Mouse (Mus musculus) neural tube, embryonic 12.5 days (tissue): ENCODE measurements at regions not wholly inside any gene's neighbourhood (a gene's known extent, or its start where the extent isn't known, plus 50 kb on each side); places are given as distances from the start of the nearest gene placed in this dataset.

Source experiments
- ATAC-seq: fragments of 200-750 bp; cut with Nextera tagmentation; 2 replicates; pipeline ENCODE4 v1.8.0; 2017; ENCODE audit warnings: low read depth, mild to moderate bottlenecking, moderate TSS enrichment, moderate library complexity; ENCODE audit not compliant: low FRiP score
- H3K27ac ChIP-seq: fragments of 300-500 bp; sonication (generic); 2 replicates; pipeline ENCODE4 v1.5.1; 2016
- H3K27me3 ChIP-seq: fragments of 300-500 bp; sonication (generic); replicated peaks from 2 replicates; pipeline ENCODE4 v1.6.1; 2016; ENCODE audit warnings: mild to moderate bottlenecking
- H3K36me3 ChIP-seq: fragments of 300-500 bp; sonication (generic); 2 replicates; pipeline ENCODE4 v1.6.1; 2016; ENCODE audit warnings: mild to moderate bottlenecking
- H3K4me1 ChIP-seq: fragments of 300-500 bp; sonication (generic); 2 replicates; pipeline ENCODE4 v1.6.1; 2016
- H3K4me2 ChIP-seq: fragments of 300-500 bp; sonication (generic); replicated peaks from 2 replicates; pipeline ENCODE4 v1.6.1; 2016; ENCODE audit warnings: mild to moderate bottlenecking
- H3K4me3 ChIP-seq: fragments of 300-500 bp; sonication (generic); 2 replicates; pipeline ENCODE4 v1.5.1; 2016
- H3K9ac ChIP-seq: fragments of 300-500 bp; sonication (generic); 2 replicates; pipeline ENCODE4 v1.6.1; 2016; ENCODE audit warnings: mild to moderate bottlenecking
- H3K9me3 ChIP-seq: fragments of 300-500 bp; sonication (generic); 2 replicates; pipeline ENCODE4 v1.6.1; 2016; ENCODE audit warnings: mild to moderate bottlenecking
- WGBS: fragments of 180-500 bp; shearing (Covaris S2); methylation state at CpG from one replicate; pipeline ENCODE4 v1.1.7; 2016; 5-methylcytosine and 5-hydroxymethylcytosine counted together

GRCm38 (mm10) chr12:119070446-119070845 is 104.2 kb upstream of the Abcb5 start:
- no peak overlapping the region for H3K27ac ChIP-seq
- no peak for ATAC-seq
- no peak overlapping the region for H3K9ac ChIP-seq
- no peaks in the 10 kb centered on the region for H3K4me1 ChIP-seq
- no peaks in the 10 kb centered on the region for H3K36me3 ChIP-seq
- H3K9me3 ChIP-seq = no peaks in the 10 kb centered on the region
- no peaks in the 10 kb centered on the region for H3K27me3 ChIP-seq
- H3K4me3 ChIP-seq = no peak overlapping the region
- 36% methylated on average over 1 of the region's 1 CpGs for WGBS
- H3K4me2 ChIP-seq = no peak overlapping the region

GRCm38 (mm10) chr12:119069747-119070146 is 103.5 kb upstream of the Abcb5 start:
- Histone ChIP-seq H3K4me2 (no peak overlapping the region), H3K4me3 (no peak overlapping the region), H3K27ac (no peak overlapping the region), H3K9me3 (no peaks in the 10 kb centered on the region), H3K36me3 (no peaks in the 10 kb centered on the region), H3K27me3 (no peaks in the 10 kb centered on the region), H3K9ac (no peak overlapping the region), H3K4me1 (no peaks in the 10 kb centered on the region)
- no peak for ATAC-seq
- 78% methylated on average over 3 of the region's 3 CpGs for WGBS

GRCm38 (mm10) chr12:119068079-119068478 is 101.9 kb upstream of the Abcb5 start:
- no peaks in the 10 kb centered on the region for H3K9me3 ChIP-seq
- no peaks in the 10 kb centered on the region for H3K27me3 ChIP-seq
- H3K27ac ChIP-seq = no peak overlapping the region
- no peak overlapping the region for H3K4me3 ChIP-seq
- no peak for ATAC-seq
- WGBS = 98% methylated on average over 2 of the region's 2 CpGs
- no peaks in the 10 kb centered on the region for H3K36me3 ChIP-seq
- no peak overlapping the region for H3K4me2 ChIP-seq
- no peak overlapping the region for H3K9ac ChIP-seq
- no peaks in the 10 kb centered on the region for H3K4me1 ChIP-seq

- Histone ChIP-seq H3K27me3 (no peaks in the 10 kb centered on the region), H3K9me3 (no peaks in the 10 kb centered on the region), H3K4me2 (no peak overlapping the region), H3K27ac (no peak overlapping the region), H3K4me3 (no peak overlapping the region), H3K36me3 (no peaks in the 10 kb centered on the region), H3K9ac (no peak overlapping the region), H3K4me1 (no peaks in the 10 kb centered on the region)
- 78% methylated on average over 2 of the region's 2 CpGs for WGBS
- no peak for ATAC-seq
Measured at GRCm38 (mm10) chr12:119062931-119063330, 96.7 kb upstream of the Abcb5 start.

GRCm38 (mm10) chr12:119062490-119062889 is 96.3 kb upstream of the Abcb5 start:
- no peak for ATAC-seq
- no peaks in the 10 kb centered on the region for H3K9me3 ChIP-seq
- no peaks in the 10 kb centered on the region for H3K36me3 ChIP-seq
- H3K4me1 ChIP-seq = no peaks in the 10 kb centered on the region
- no peak overlapping the region for H3K4me3 ChIP-seq
- H3K27ac ChIP-seq = no peak overlapping the region
- H3K4me2 ChIP-seq = no peak overlapping the region
- no peaks in the 10 kb centered on the region for H3K27me3 ChIP-seq
- no peak overlapping the region for H3K9ac ChIP-seq

- H3K4me2 ChIP-seq = no peak overlapping the region
- H3K9ac ChIP-seq = no peak overlapping the region
- no peaks in the 10 kb centered on the region for H3K27me3 ChIP-seq
- H3K36me3 ChIP-seq = no peaks in the 10 kb centered on the region
- no peaks in the 10 kb centered on the region for H3K4me1 ChIP-seq
- H3K27ac ChIP-seq = no peak overlapping the region
- ATAC-seq = no peak
- 36% methylated on average over 3 of the region's 3 CpGs for WGBS
- H3K9me3 ChIP-seq = no peaks in the 10 kb centered on the region
- no peak overlapping the region for H3K4me3 ChIP-seq
Measured at GRCm38 (mm10) chr12:119054560-119054959, 88.3 kb upstream of the Abcb5 start.

- 65% methylated on average over 2 of the region's 2 CpGs for WGBS
- Histone ChIP-seq H3K4me3 (no peak overlapping the region), H3K4me2 (no peak overlapping the region), H3K4me1 (no peaks in the 10 kb centered on the region), H3K36me3 (no peaks in the 10 kb centered on the region), H3K27me3 (no peaks in the 10 kb centered on the region), H3K9ac (no peak overlapping the region), H3K27ac (no peak overlapping the region), H3K9me3 (no peaks in the 10 kb centered on the region)
- 0 out of 2 replicates have a peak, but pooled peaks have one; percentile 50 for ATAC-seq
Measured at GRCm38 (mm10) chr12:119051692-119052379, 85.6 kb upstream of the Abcb5 start.

- Histone ChIP-seq H3K9me3 (no peaks in the 10 kb centered on the region), H3K27ac (no peak overlapping the region), H3K9ac (no peak overlapping the region), H3K27me3 (no peaks in the 10 kb centered on the region), H3K4me2 (no peak overlapping the region), H3K4me1 (no peaks in the 10 kb centered on the region), H3K4me3 (no peak overlapping the region), H3K36me3 (no peaks in the 10 kb centered on the region)
- 95% methylated on average over 3 of the region's 3 CpGs for WGBS
- ATAC-seq = no peak
Measured at GRCm38 (mm10) chr12:119038306-119038705, 72.1 kb upstream of the Abcb5 start.

- ATAC-seq = no peak
- no peaks in the 10 kb centered on the region for H3K36me3 ChIP-seq
- H3K4me3 ChIP-seq = no peak overlapping the region
- no peak overlapping the region for H3K27ac ChIP-seq
- H3K9me3 ChIP-seq = no peaks in the 10 kb centered on the region
- no peaks in the 10 kb centered on the region for H3K27me3 ChIP-seq
- no peaks in the 10 kb centered on the region for H3K4me1 ChIP-seq
- no peak overlapping the region for H3K9ac ChIP-seq
- 68% methylated on average over 4 of the region's 4 CpGs for WGBS
- no peak overlapping the region for H3K4me2 ChIP-seq
Measured at GRCm38 (mm10) chr12:119034828-119035227, 68.6 kb upstream of the Abcb5 start.

GRCm38 (mm10) chr12:119028711-119029110 is 62.5 kb upstream of the Abcb5 start:
- no peak overlapping the region for H3K27ac ChIP-seq
- no peaks in the 10 kb centered on the region for H3K4me1 ChIP-seq
- no peak for ATAC-seq
- no peaks in the 10 kb centered on the region for H3K27me3 ChIP-seq
- no peaks in the 10 kb centered on the region for H3K9me3 ChIP-seq
- no peak overlapping the region for H3K9ac ChIP-seq
- no peaks in the 10 kb centered on the region for H3K36me3 ChIP-seq
- H3K4me3 ChIP-seq = no peak overlapping the region
- no peak overlapping the region for H3K4me2 ChIP-seq
- WGBS = 65% methylated on average over 2 of the region's 2 CpGs

- Histone ChIP-seq H3K27me3 (no peaks in the 10 kb centered on the region), H3K36me3 (no peaks in the 10 kb centered on the region), H3K9ac (no peak overlapping the region), H3K9me3 (no peaks in the 10 kb centered on the region), H3K4me1 (no peaks in the 10 kb centered on the region), H3K4me3 (no peak overlapping the region), H3K4me2 (no peak overlapping the region), H3K27ac (no peak overlapping the region)
- no peak for ATAC-seq
- WGBS = 63% methylated on average over 2 of the region's 2 CpGs
Measured at GRCm38 (mm10) chr12:119028161-119028560, 61.9 kb upstream of the Abcb5 start.

- H3K9me3 ChIP-seq = no peaks in the 10 kb centered on the region
- H3K9ac ChIP-seq = no peak overlapping the region
- WGBS = 52% methylated on average over 4 of the region's 4 CpGs
- H3K4me3 ChIP-seq = no peak overlapping the region
- H3K27ac ChIP-seq = no peak overlapping the region
- no peaks in the 10 kb centered on the region for H3K36me3 ChIP-seq
- no peaks in the 10 kb centered on the region for H3K27me3 ChIP-seq
- no peak for ATAC-seq
- H3K4me1 ChIP-seq = no peaks in the 10 kb centered on the region
- H3K4me2 ChIP-seq = no peak overlapping the region
Measured at GRCm38 (mm10) chr12:119027701-119028100, 61.5 kb upstream of the Abcb5 start.

- Histone ChIP-seq H3K4me3 (no peak overlapping the region), H3K4me2 (no peak overlapping the region), H3K36me3 (no peaks in the 10 kb centered on the region), H3K27me3 (no peaks in the 10 kb centered on the region), H3K4me1 (no peaks in the 10 kb centered on the region), H3K9ac (no peak overlapping the region), H3K27ac (no peak overlapping the region), H3K9me3 (no peaks in the 10 kb centered on the region)
- ATAC-seq = no peak
- WGBS = 58% methylated on average over 1 of the region's 1 CpGs
Measured at GRCm38 (mm10) chr12:119026311-119026710, 60.1 kb upstream of the Abcb5 start.
